In the genomic region with DNA sequence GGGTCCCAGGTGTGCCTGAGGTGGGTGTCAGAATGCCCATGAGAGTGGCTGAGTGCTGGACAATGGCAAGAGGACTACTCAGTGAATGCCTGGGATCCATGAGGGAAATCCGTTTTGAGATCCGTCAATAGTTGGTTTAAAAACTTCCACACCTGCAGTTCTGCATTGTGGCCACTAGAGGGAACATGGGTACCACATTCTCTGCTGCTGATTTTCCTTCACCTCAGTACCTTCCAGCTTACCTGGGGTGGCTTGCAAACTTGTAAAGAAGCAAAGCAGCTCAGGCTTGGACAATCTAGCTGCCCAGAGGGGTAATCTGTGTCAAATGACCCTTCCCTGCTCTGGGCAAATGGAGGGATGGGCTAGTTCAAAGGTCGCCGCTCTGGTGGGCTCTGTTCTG, we compare ENCODE assay signal across 8 mouse cellular contexts. TPM values are rescaled to one million over a fixed set of nuclear protein-coding genes. Genes with fewer than 3 reads are reported as not detected.
A peak's percentile ranks its signal among the peaks of the same experiment; 100 is the strongest.
DNase-seq lines count a peak whose midpoint lies in the region.

No protein-coding gene starts in this region.

- peak; percentile 53 for DNase-seq in cerebellum, adult 11-12 months
- DNase-seq in cerebellum, adult 8-10 months: no peak
- DNase-seq in left cerebral cortex, postnatal 14 days (ENCODE audit: low spot score in 2 of 2): peak; percentile 69 to 73
- no peak for DNase-seq in left cerebral cortex, adult 8-10 months (ENCODE audit: low spot score in 2 of 2)
- DNase-seq in MEL-GATA-1-ER (ENCODE audit: extremely low read depth, low read depth): peak; percentile 35
- peak; percentile 70 for DNase-seq in forelimb bud, embryonic 11.5 days (ENCODE audit: low read depth, low spot score)
- peak; percentile 61 for DNase-seq in mesoderm, embryonic 11.5 days (ENCODE audit: low read depth, low spot score)
- no peak for DNase-seq in yolk sac, embryonic 10.5 days (ENCODE audit: low spot score)

- intact Hi-C loops in left cerebral cortex, postnatal 14 days (cut with DNase I): loop anchor here (5.0 to 10.0 kb wide), 2 partner anchors 80 to 517 kb away; no protein-coding TSS in a partner anchor

RNA-seq across cellular contexts. Expression of gene Tspan17, which starts 8.2 kb away (rescaled TPM):
- total RNA-seq in left cerebral cortex, postnatal 14 days (2021): 10 to 100 TPM; 58.2 to 63.1 TPM
- 10 to 100 TPM; 74.5 to 85.8 (median 79.0) TPM for total RNA-seq in left cerebral cortex, adult 8-10 months (2022)

RNA-seq across cellular contexts. Expression of gene Eif4e1b, which starts 13.6 kb away (rescaled TPM):
- total RNA-seq in left cerebral cortex, postnatal 14 days (2021): not detected
- total RNA-seq in left cerebral cortex, adult 8-10 months (2022): not detected

RNA-seq across cellular contexts. Expression of gene Sncb, which starts 31.0 kb away (rescaled TPM):
- total RNA-seq in left cerebral cortex, postnatal 14 days (2021): 100 to 1,000 TPM; 873 to 922 TPM
- total RNA-seq in left cerebral cortex, adult 8-10 months (2022): 100 to 1,000 TPM; 780 to 919 (median 785) TPM

RNA-seq across cellular contexts. Expression of gene Gprin1, which starts 47.7 kb away (rescaled TPM):
- total RNA-seq in left cerebral cortex, postnatal 14 days (2021): 100 to 1,000 TPM; 151 to 168 TPM
- total RNA-seq in left cerebral cortex, adult 8-10 months (2022): 100 to 1,000 TPM in 3 of 4 experiments, 10 to 100 TPM in 1; 99.2 to 121 (median 105) TPM

Comparison
In these comparisons a context has a peak if more than half of its experiments do, and no peak if none do; other contexts are left out.
1. DNase-seq: peak in cerebellum, adult 11-12 months (single experiment), left cerebral cortex, postnatal 14 days (2 of 2), MEL-GATA-1-ER (single experiment), forelimb bud, embryonic 11.5 days (single experiment) and mesoderm, embryonic 11.5 days (single experiment); none in cerebellum, adult 8-10 months (single experiment), left cerebral cortex, adult 8-10 months (0 of 2) and yolk sac, embryonic 10.5 days (single experiment).